In genomic region chr10:37342675-37343074, GRCm38 (mm10) we compare ENCODE assay signal across 11 mouse cellular contexts.
A peak's percentile ranks its signal among the peaks of the same experiment; 100 is the strongest.
DNase-seq lines count a peak whose midpoint lies in the region; ATAC-seq and TF ChIP-seq lines count a peak whose summit lies in the region.
"Had no signal": no experiment of that assay in that cellular context is flagged by ENCODE, and none has a peak within 500 bp of the region (broad histone marks: within the 10 kb centered on the region; RNA-seq: fewer than 3 reads in every experiment).

No protein-coding gene starts in this region.

- no peaks in the 10 kb centered on the region for H3K4me1 ChIP-seq in limb, embryonic 14.5 days (ENCODE audit: control insufficient read depth, insufficient read depth, low read length)
- 0 out of 2 replicates have a peak, but pooled peaks cover 7% of the 10 kb centered on the region for H3K4me1 ChIP-seq in limb, embryonic 10.5 days
- H3K4me1 ChIP-seq: midbrain, embryonic 15.5 days had no signal

- no peak overlapping the region for H3K9ac ChIP-seq in limb, embryonic 14.5 days (ENCODE audit: low read depth, low read length, severe bottlenecking)
- H3K9ac ChIP-seq: hindbrain, embryonic 14.5 days; midbrain, embryonic 15.5 days had no signal

- no peak for DNase-seq in frontal cortex, postnatal 25 days (ENCODE audit: low spot score in 2 of 2)
- peak; percentile 47 for DNase-seq in limb, embryonic 14.5 days (ENCODE audit: low spot score)
- DNase-seq in limb, embryonic 10.5 days (ENCODE audit: low spot score) = no peak
- peak; percentile 23 for DNase-seq in cerebellum, adult 11 months
- peak; percentile 13 to 66 for DNase-seq in left cerebral cortex, postnatal 25 days (ENCODE audit: low spot score in 2 of 2)
- no peak for DNase-seq in c-Kit-positive CD71-positive TER-119-positive erythroid progenitor cells, embryonic 14.5 days (ENCODE audit: low spot score)
- no peak for DNase-seq in adrenal gland, postnatal 25 days
- DNase-seq: embryo, embryonic 11 days had no signal

- no peak overlapping the region for H3K4me3 ChIP-seq in limb, embryonic 14.5 days (replicated peaks; ENCODE audit: low read length)
- H3K4me3 ChIP-seq in limb, embryonic 10.5 days = no peak overlapping the region
- H3K4me3 ChIP-seq: midbrain, embryonic 15.5 days had no signal

- no peak for TF ChIP-seq POLR2A in limb, embryonic 14.5 days (IDR thresholded peaks at IDR 0.05; ENCODE audit: borderline replicate concordance, extremely low read depth, insufficient read depth, insufficient read length)

- no peaks in the 10 kb centered on the region for H3K36me3 ChIP-seq in limb, embryonic 14.5 days (ENCODE audit: control insufficient read depth, insufficient read depth, low read length)
- no peaks in the 10 kb centered on the region for H3K36me3 ChIP-seq in limb, embryonic 10.5 days
- H3K36me3 ChIP-seq: midbrain, embryonic 15.5 days had no signal

- H3K9me3 ChIP-seq in limb, embryonic 14.5 days (ENCODE audit: control insufficient read depth, low read length) = no peaks in the 10 kb centered on the region
- no peaks in the 10 kb centered on the region for H3K9me3 ChIP-seq in limb, embryonic 10.5 days (replicated peaks)
- H3K9me3 ChIP-seq: midbrain, embryonic 15.5 days had no signal

- intact Hi-C loops in left cerebral cortex, postnatal 25 days (cut with DNase I) = no loop called here

- H3K27me3 ChIP-seq in limb, embryonic 14.5 days (ENCODE audit: control insufficient read depth, insufficient read depth, low read length) = no peaks in the 10 kb centered on the region
- H3K27me3 ChIP-seq in limb, embryonic 10.5 days (ENCODE audit: low read depth, poor library complexity, severe bottlenecking) = no peaks in the 10 kb centered on the region
- H3K27me3 ChIP-seq: midbrain, embryonic 15.5 days had no signal

- ATAC-seq in frontal cortex, adult (ENCODE audit: low TSS enrichment) = peak; percentile 79
- ATAC-seq in limb, embryonic 14.5 days (ENCODE audit: low FRiP score, low read depth) = no peak
- ATAC-seq: midbrain, embryonic 15.5 days had no signal

- H3K4me2 ChIP-seq in limb, embryonic 14.5 days (replicated peaks; ENCODE audit: low read depth, low read length, severe bottlenecking) = no peak overlapping the region
- H3K4me2 ChIP-seq: hindbrain, embryonic 14.5 days; midbrain, embryonic 15.5 days had no signal

- no peak overlapping the region for H3K27ac ChIP-seq in limb, embryonic 14.5 days (replicated peaks; ENCODE audit: low read depth, low read length)
- no peak overlapping the region for H3K27ac ChIP-seq in limb, embryonic 10.5 days
- H3K27ac ChIP-seq: hindbrain, embryonic 14.5 days; midbrain, embryonic 15.5 days had no signal

Comparison
In these comparisons a context has a peak if more than half of its experiments do, and no peak if none do; other contexts are left out.
1. DNase-seq: peak in limb, embryonic 14.5 days (single experiment), cerebellum, adult 11 months (single experiment) and left cerebral cortex, postnatal 25 days (2 of 2); none in frontal cortex, postnatal 25 days (0 of 2), limb, embryonic 10.5 days (single experiment), c-Kit-positive CD71-positive TER-119-positive erythroid progenitor cells, embryonic 14.5 days (single experiment) and adrenal gland, postnatal 25 days (single experiment).